Mouse (Mus musculus): ENCODE data around the gene Itm2c.

Gene Itm2c

DNA sequence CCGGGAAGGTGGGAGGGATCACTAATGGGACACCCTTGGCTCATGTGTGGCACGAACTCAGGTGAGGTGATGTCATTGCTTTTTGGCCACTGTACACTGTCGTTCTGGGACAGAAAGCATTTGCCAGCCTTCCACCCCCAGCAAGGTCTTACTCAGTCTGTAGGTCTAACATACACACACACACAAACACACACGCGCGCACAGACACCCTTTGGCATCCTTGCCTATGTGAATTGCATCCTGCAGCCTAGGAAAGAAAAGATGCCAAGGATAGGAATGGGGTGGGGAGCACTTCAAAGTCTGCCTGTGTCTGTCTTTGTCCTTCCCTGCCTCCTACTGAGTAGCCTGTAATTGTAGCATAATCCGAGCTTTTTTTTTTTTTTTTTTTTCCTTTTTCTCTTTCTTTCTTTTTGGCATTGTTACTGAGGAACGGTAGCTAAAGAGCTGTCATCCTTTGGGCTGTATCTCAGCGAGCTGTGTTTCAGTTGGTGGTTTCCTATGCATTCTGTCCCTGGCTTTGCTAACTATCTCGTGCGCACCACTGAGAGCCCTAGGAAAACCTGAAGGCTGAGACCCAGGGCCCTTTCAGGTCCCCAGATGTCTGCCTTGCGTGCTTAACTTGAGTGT, 4.8 kb downstream of the Itm2c start:
- no peak for DNase-seq (ENCODE audit: low read depth, low spot score)

GRCm38 (mm10) chr1:85899388-85899761, 5.3 kb downstream of the Itm2c start:
- no peak for DNase-seq (ENCODE audit: low read depth, low spot score)

DNA sequence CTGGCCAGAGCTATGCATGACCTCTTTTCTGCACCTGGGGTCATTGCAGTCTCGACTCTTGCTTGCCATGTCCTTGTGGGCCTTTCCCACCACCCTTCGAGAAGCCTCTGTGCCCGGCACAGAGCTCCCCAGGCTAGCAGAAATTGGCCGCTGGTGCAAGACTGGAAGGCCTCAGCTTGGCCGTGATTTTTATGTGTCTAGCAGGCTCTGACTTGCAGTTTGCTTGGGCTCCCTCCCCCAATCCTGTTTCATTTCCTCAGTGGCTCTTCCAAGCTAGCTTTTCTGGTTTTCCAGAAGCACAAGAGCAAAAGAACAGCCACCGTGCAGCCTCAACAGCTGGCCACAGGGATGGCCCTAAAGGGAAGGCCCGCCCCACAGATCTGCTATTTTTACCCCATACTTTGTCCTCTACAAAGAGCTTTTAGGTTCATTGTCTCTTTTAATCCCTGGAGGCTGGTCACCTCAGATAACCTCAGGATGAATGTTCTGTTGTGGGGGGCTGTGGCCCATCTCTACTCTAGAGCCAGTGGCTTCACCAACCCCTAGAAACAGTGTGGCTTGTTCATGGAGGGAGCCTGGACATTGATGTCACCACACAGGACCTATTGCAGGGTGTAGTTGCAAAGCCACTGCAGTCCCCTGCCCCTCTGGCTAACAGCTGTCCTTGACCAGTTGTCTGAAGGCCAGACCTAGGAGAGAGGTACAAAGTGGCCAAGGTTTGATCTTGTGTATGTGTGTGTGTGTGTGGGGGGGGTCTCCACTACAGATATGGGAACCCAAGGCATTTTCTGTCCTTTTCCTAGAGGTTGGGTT, 6.6 kb downstream of the Itm2c start:
- DNase-seq (ENCODE audit: low read depth, low spot score): no peak

GRCm38 (mm10) chr1:85901516-85902107, 7.5 kb downstream of the Itm2c start:
- no peak for DNase-seq (ENCODE audit: low read depth, low spot score)

DNA sequence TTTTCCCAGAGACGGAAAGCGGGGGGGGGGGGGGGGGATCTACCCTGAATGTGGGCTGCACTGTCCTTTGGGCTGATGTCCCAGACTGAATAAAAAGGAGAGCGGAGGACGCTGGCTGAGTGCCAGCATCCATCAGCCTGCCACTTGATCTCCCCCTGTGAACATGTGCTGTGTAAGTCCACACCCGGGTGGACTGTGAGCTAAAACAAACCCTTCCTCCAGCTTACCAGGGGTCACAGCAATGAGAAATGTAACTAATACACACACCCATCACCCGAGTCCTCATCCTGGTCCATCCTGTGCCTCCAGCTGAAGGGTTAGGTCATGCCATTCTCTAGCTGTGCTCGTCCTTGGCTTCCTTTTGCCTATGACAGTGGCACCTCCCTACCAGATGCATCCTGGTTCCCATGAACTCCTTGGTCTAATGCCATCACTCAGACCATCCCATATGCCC, 8.1 kb downstream of the Itm2c start:
- no peak for DNase-seq (ENCODE audit: low read depth, low spot score)

GRCm38 (mm10) chr1:85906892-85907291, 12.8 kb downstream of the Itm2c start:
- no peak for DNase-seq (ENCODE audit: low read depth, low spot score)

DNA sequence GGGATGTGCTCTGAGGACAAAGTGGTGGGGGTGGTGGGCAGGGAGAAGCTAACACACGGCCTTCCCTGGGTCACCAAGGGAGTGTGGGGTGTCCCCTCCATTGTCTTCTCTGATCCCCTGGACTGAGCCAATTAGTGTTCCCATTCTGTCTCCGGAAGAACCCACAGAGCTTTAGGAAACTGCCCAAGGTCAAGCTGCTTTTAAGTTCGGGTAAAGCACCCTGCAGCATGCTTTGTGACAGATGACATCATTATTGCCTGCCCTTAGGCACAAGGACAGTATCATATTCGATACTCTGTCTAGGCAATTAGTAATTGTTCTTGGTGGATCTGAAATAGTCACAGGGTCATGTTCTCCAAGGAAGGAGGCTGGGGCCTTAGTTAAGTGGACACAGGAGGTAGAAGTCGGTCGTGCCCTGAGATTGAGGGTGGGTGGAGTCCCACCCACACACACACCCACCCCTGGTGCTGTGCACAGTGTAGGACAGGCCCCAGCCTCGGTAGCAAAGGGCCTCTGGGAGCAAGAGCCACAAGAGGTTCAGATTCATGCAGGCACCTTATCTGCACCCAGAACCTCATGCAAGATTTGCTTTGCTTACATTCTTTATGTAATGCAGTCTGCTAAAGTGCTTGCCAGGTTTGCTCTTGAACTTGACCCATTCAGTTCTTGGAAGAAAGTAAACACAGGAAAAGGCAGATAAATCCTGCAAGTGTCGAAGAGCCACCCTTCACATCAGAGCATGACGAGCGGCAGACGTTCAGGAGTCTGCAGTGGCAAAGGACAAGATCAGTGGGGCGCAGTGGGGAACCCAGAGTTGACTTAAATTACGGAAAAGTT, 14.9 kb downstream of the Itm2c start:
- no peak for DNase-seq (ENCODE audit: low read depth, low spot score)

- no peak for DNase-seq (ENCODE audit: low read depth, low spot score)
Measured at GRCm38 (mm10) chr1:85913078-85913755, 19.1 kb downstream of the Itm2c start.

DNA sequence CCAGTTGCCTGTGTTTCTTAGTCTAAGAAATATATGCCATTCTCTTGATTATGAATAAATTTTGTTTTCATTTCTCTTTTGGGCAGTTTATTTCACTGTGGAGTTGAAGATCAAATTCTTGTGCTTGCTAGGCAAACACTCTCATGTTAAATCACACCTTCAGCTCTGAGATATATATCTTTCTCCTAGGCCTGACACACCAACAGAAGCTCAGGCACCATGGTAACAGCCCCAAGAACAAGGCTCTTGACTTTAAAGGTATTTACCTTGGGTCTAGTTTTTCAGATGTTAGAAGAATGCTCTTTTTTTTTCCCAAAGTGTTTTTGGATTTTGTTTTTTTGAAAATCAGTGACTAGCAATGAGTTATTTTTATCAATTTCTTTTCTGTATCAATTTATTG, 21.8 kb downstream of the Itm2c start:
- DNase-seq (ENCODE audit: low read depth, low spot score): no peak

- no peak for DNase-seq (ENCODE audit: low read depth, low spot score)
Measured at GRCm38 (mm10) chr1:85916830-85917450, 22.9 kb downstream of the Itm2c start.

- DNase-seq (ENCODE audit: low read depth, low spot score): no peak
Measured at GRCm38 (mm10) chr1:85919621-85920020, 25.5 kb downstream of the Itm2c start.

- no peak for DNase-seq (ENCODE audit: low read depth, low spot score)
Measured at GRCm38 (mm10) chr1:85921725-85922124, 27.6 kb downstream of the Itm2c start.

DNA sequence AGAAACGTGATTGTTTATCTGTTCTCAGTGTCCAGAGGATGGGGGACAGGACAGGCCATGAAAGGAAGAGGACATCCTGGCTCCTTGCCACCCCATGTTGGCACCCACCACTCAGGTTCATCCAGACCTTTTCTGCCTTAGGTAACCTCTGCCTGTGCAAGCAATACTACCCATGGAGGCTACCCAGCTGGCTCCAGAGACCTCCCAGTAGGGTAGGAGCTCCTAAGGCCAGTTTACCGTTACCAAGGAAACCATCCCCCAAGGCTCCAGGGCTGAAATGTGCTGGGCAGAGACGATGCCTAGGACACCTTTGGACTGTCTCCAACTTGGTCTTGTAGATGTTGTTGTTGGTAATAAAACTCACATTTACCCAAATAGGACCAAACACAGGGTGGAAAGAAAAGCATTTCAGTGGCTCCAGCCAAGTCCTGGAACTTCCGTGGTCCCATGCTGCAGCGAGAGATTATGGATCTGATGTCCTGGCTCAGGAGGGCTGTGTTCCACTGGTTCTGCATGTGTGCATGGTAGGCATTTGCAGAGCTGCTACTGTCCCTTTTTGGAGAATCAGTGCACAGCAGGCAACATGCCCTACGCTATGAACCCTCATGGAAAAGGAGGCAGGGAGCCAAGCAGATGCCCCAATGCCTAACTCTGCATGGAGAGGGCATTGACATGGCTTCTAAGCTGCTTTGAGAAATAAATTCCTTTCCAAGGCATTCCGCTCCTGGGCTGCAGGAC, 28.2 kb downstream of the Itm2c start:
- no peak for DNase-seq (ENCODE audit: low read depth, low spot score)

DNA sequence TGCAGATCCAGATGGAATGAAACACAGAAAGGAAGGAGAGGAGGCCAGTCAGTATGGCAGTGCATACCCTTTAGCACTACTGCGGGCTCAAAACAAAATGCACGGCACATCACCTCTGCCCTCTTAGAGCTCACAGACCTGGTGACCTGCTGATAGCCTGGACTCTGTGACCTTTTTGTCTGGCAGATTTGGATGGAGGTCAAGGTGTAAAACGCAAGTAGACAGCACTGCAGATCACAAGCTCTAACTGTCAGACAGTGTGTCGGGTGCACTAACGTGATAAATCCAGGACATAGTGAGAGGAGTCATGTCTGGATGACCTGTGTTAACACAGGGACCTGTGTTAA, 28.8 kb downstream of the Itm2c start:
- DNase-seq (ENCODE audit: low read depth, low spot score): no peak

GRCm38 (mm10) chr1:85925183-85925582, 31.1 kb downstream of the Itm2c start:
- DNase-seq (ENCODE audit: low read depth, low spot score): no peak

DNA sequence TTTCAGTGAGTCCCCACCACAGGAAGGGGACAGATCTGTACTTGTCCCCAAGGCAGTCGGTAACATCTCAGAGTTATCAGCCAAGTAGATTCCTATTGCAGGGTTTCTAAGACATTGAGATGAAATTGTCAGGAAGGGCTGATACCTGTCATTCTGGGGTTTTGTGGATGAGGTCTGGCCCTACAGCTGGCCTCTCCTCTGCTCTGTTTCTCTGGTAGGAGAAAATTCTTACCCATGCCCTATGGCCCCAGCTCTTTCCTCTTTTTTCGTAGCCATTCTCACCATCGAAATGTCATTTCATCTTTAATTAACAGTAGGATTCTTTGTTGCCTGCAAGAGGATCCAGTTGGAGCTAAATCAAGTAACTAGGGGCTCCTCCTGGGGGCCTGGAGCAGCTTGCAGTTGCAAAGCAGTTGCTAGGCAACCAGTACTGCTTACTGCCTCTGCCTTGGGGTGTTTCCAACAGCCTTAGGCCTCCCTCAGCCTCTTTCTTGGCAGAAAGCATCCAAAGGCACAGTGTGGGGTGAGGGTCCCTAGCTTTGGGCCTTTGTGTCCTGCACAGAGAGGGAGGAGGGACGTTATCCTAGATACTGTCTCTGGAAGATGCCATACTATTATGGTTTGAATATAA, 34.1 kb downstream of the Itm2c start, which contains the start of gene 4933407L21Rik:
Gene 4933407L21Rik, plus strand, starts transcription at position 427 of the 631 bp plus-strand sequence.
- DNase-seq (ENCODE audit: low read depth, low spot score): no peak

- no peak for DNase-seq (ENCODE audit: low read depth, low spot score)
Measured at GRCm38 (mm10) chr1:85928688-85929065, 34.6 kb downstream of the Itm2c start.

- DNase-seq (ENCODE audit: low read depth, low spot score): no peak
Measured at GRCm38 (mm10) chr1:85929406-85929805, 35.3 kb downstream of the Itm2c start.

DNA sequence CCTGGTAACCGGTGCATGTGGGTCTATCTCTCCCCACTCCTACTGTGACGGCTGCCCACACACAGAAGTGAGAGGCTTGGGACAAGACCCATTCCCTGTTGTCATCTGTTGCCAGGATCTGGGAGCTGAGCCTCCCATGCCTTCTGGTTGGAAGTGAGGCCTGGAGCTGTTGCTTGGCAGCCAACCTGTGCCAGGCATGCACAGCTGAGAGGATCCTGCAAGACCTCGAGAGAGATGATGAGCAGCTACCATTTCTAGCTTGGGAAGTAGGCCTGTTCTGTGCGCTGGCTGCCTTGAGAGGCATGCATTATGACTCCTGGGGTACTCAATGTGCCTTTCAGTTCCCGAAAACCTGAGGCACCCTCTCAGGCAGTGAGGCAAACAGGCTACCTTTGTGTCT, 37.1 kb downstream of the Itm2c start:
- no peak for DNase-seq (ENCODE audit: low read depth, low spot score)

GRCm38 (mm10) chr1:85933226-85933625, 39.1 kb downstream of the Itm2c start:
- no peak for DNase-seq (ENCODE audit: low read depth, low spot score)

Data from retina, postnatal 7 days (tissue).